Mouse (Mus musculus) ovary, adult 18-20 months (tissue): ENCODE measurements around the gene Fbrsl1.

ENCODE experiments used
- DNase-seq: peaks from one replicate; pipeline ENCODE4 v3.0.0; 2022; ENCODE audit warnings: low spot score, mixed read lengths

Fbrsl1 gene

DNA sequence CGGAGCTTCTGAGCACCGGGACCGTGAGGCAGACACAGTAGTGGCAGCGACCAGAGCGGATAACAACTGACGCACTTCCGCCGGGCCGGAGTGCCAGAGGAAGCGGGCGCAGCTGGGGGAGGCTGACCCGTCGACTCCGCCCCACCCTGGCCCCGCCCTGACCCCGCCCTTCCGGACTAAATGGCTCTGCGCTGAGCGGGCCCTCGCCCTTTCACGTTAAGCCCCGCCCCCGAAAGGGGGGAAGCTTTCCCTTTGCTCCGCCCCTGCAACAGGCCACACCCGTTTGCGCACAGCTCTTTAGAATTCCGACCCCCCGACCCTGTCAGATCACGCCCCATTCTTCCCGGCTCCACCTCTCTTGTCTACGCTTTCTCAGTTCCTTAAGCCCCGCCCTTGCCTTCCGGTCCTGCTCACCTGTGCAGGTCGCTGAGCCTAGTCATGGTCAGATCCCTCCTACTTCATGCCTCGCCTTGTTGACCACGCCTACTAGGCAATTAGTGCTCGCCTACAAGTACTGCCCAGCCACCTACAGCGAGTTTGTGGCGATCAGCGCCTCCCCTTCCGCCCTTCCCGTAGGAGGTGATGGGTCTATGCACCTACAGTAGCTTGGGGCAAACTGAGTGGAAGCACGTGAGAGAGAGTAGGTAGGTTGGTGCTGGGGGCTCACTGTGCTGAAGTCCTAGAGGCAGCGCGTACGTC lies at the start of gene Fbrsl1:
TSS of gene Fbrsl1 (minus strand) at position 68 of the 699 bp plus-strand sequence.
- peak; percentile 96 for DNase-seq

- no peak for DNase-seq
Measured at GRCm38 (mm10) chr5:110498071-110498470, 49.8 kb upstream of the Fbrsl1 start.

DNA sequence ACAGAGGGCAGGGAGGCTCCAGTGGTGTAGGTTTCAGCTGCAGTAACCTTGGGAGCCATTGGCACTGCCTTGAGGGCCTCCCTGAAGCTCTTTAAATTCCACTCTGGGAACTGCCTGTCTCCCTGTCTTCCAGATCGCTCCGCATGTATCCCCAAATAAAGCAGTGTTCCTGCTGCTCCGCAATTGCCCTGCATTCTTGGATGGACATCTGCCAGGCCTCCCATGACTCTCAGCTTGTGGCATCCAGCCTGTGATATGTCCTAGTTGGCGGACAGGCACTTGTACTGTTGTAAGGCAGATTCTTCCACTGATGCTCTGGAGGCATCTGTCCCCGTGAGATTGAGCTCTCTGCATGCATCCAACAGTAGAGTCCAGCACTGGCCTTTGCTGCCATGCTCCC lies 49.3 kb upstream of the Fbrsl1 start:
- DNase-seq = no peak

- no peak for DNase-seq
Measured at GRCm38 (mm10) chr5:110495051-110495450, 46.7 kb upstream of the Fbrsl1 start.

GRCm38 (mm10) chr5:110494396-110494795 lies 46.1 kb upstream of the Fbrsl1 start:
- DNase-seq = no peak

DNA sequence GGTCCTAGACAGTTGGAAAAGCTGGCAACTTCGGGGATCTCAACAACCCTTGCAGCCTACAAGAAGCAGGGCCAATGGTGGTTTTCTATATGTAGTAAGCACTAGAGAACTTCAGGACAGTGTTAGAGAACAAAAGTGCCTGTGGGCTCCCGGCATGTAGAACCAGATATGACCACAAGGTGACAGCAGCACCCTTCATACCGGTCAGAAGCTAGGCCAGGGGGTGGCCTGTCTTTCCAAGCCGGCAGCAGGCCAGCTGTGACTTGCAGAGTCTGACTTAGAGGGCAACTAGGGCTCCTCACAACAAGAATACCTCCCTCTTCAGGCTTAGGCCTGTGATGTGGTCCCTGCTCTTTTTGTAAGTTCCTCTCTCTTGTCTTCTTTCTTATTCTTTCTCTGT lies 45.5 kb upstream of the Fbrsl1 start:
- DNase-seq = peak; percentile 21

GRCm38 (mm10) chr5:110489639-110490038 lies 41.3 kb upstream of the Fbrsl1 start:
- DNase-seq = no peak

DNA sequence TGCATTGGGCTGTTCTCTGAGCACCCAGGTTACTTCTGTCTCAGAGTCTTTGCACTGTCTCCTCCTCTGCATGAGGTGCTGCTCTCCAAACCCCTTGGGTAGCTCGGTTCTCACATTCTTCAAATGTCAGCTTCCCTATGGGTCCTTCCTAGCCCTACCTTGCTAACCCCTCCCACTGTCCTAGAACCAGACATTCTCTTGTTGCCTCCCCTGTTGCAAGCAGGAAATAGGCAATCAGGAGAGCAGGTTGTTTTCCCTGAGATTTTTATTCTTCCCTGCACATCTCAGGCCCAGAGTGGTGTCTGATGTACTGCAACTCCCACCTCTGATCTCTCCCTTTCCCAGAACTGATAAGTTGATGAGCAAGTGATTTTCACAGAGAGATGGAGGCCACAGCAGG lies 39.6 kb upstream of the Fbrsl1 start:
- no peak for DNase-seq

- no peak for DNase-seq
Measured at GRCm38 (mm10) chr5:110486674-110487334, 38.5 kb upstream of the Fbrsl1 start.

DNA sequence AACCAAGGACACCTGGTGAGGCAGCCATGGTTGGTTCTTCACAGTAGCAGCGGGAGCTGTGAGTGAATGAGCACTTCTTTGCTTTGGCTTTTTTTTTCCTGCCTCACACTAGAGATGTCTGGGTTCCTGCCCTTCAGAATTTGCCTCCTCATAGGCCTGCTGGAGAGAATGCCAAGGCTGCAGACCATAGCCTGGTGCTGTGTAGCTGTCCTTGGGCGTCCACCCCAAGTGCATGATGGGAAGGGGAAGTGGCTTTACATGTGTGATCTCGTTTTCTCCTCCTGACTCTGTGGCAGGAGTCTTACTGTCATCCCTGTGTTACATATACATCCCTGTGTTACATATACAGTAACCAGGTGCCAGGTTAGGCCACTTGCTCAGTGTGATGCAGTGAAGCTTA lies 36.4 kb upstream of the Fbrsl1 start:
- DNase-seq = no peak

DNA sequence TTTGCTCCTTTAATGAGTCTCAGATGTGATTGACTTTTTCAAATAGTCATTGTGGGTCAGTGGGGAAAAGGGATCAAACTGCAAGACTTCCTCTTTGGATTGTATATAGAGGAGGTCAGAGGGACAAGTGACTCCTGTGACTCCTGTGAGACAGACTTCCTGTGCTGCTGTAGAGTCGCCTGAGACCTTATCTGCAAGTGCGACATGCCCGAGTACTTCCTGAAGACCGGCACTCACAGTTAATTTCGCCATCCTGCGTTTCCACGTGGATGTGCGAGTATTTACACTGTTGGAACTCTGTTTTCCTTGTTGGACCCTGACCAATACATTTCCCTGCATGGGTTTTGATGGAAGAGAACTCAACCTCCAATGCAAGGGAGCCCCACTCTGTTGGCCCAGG lies 30.9 kb upstream of the Fbrsl1 start:
- DNase-seq = no peak

- DNase-seq = peak; percentile 50
Measured at GRCm38 (mm10) chr5:110474156-110474555, 25.9 kb upstream of the Fbrsl1 start.

- no peak for DNase-seq
Measured at GRCm38 (mm10) chr5:110472834-110473233, 24.5 kb upstream of the Fbrsl1 start.

DNA sequence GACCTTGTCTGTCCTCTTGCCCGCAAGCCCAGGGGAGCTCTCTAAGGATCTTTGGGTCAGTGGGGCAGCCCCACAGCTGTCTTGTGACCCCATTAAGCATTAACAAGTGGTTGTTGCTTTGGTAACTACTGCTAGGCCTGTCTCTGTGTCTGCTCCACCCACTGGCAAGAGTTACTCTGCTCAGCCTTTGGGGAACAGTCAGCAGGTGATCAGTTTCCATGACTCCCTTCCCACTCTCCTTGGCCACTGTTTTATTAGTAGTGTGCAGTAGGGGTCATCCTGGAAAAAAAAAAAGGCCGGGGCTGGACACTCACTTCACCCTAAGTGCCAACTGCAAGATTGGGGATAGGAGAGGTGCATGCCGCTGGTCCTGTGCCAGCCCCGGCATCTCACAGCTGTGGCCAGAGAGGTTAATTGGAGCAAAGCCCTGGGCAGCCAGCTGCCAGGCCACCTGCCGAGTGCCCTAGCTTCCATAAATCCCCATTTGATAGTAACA lies 23.7 kb upstream of the Fbrsl1 start:
- DNase-seq = no peak

- DNase-seq = no peak
Measured at GRCm38 (mm10) chr5:110471285-110471684, 23.0 kb upstream of the Fbrsl1 start.

- DNase-seq = no peak
Measured at GRCm38 (mm10) chr5:110469227-110469925, 21.1 kb upstream of the Fbrsl1 start.

- no peak for DNase-seq
Measured at GRCm38 (mm10) chr5:110468296-110468695, 20.0 kb upstream of the Fbrsl1 start.

DNA sequence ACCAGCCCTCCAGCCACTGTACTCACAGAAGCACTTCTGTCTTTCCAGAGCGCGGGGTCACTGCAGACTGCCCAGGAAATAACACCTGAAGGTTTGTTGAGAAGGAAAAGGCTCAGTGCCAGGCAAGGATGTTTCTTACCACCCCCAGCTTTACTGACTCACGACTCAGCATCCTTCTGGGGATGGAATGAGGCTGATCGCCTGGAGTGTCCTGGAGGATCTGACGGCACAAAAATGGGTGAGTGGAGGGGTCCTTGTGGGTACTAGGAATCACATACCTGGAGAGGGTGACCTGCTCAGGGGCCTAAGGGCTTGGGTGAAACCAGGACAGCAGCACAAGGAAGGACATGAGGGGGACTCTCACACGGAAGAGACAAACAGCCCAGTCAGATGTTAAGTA lies 19.4 kb upstream of the Fbrsl1 start:
- no peak for DNase-seq

DNA sequence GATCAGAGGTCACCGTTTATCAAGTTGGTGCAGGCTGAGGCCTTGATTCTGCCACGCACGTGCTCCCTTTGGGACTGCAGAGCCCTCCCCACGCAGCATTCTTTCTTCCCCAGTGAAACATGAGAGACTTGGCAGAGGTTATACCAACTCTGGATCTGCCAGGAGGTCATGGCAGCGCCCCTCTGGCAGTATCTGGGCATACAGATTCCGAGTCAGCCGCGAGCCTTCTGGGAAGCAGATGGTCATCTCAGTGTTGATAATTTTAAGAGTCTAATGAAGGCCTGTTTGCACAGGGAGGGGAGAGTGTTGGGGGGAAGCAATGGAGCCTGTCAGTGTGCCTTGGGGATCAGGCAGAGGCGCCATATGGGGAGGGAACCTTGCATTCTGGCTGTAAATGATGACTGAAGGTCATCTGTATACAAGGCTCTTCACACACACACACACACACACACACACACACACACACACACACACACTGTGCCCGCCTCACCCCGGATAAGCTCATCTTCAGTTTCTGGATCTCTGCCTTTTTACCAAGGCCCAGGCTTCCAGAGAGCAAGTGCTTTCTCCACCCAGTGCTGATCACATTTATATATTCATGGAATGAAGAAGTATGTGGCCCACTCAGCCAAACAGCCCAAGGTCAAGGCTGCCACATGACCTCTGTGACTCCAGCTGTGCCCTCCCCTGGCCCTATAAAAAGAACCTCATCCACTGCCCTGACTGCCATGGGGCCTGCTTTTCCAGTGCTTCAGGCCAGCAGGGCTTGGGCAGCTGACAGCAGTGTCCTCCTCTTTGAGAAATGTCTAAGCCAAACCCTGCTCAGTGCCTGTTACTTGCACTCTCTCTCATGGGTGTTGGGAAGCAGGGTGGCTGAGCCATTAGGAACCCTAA lies 18.5 kb upstream of the Fbrsl1 start:
- DNase-seq = peak; percentile 80

- no peak for DNase-seq
Measured at GRCm38 (mm10) chr5:110462646-110463045, 14.3 kb upstream of the Fbrsl1 start.

DNA sequence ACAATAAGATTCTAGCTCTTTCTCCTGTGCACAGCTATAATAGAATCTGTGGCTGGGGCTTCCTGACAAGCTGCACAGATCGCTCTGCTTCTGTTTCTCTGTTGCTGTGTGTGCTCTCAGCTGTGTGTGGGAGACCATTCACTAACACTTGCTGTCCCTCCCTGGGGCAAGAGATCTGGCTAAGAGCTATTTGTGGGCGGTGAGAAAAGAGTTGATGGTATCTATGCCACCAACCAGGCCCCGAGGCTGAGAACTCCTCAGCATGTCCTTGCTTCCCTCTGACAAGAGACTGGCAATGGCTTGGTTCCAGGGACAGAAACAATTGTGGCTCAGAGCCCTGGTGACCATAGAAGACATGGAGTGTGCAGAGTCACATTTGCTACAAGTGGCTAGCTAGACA lies 10.6 kb upstream of the Fbrsl1 start:
- DNase-seq = peak; percentile 58

DNA sequence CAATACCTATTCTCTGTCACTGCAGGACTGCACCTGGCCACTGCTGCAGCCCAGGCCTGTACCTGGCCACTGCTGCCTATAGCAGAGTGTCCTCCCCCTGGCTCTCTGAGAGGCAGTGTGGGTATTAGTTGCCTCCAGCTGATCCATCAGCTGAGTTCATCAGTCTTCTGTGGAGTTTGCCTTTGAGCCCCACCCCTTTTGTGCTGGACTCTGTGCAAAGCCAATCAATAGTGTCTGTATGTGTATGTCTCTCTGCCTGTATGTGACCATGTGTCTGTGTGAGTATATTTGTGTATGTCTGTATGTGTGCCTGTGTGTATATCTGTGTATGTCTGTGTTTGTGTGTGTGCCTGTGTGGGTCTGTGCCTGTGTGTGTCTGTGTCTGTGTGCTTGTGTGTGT lies 7.0 kb upstream of the Fbrsl1 start:
- DNase-seq = no peak
